Mouse (Mus musculus) forebrain, embryonic 14.5 days (tissue): ENCODE measurements around the gene Krt25. TPM values are rescaled to one million over a fixed set of nuclear protein-coding genes. Genes with fewer than 3 reads are reported as not detected.
A peak's percentile ranks its signal among the peaks of the same experiment; 100 is the strongest.

Experiments
- ATAC-seq: fragments of 200-750 bp; cut with Nextera tagmentation; 2 replicates; pipeline ENCODE4 v1.8.0; 2017; ENCODE audit warnings: mild to moderate bottlenecking, moderate library complexity
- DNase-seq: peaks from one replicate; pipeline ENCODE4 v3.0.0-alpha.2; 2015; ENCODE audit warnings: low spot score
- H3K27ac ChIP-seq: fragments of 300-500 bp; sonication (generic); 2 replicates; pipeline ENCODE4 v1.5.1; 2014; ENCODE audit warnings: low read depth, mild to moderate bottlenecking, control low read depth, low read length, moderate library complexity
- H3K27me3 ChIP-seq: fragments of 300-500 bp; sonication (generic); replicated peaks from 2 replicates; pipeline ENCODE4 v1.6.1; 2014; ENCODE audit warnings: low read length, control low read depth, mixed read lengths; ENCODE audit not compliant: control insufficient read depth, insufficient read depth
- H3K36me3 ChIP-seq: fragments of 300-500 bp; sonication (generic); 2 replicates; pipeline ENCODE4 v1.6.1; 2014; ENCODE audit warnings: low read length, control low read depth; ENCODE audit not compliant: control insufficient read depth, insufficient read depth
- H3K4me1 ChIP-seq: fragments of 300-500 bp; sonication (generic); 2 replicates; pipeline ENCODE4 v1.6.1; 2014; ENCODE audit warnings: antibody characterized with exemption, low read length, control low read depth; ENCODE audit not compliant: control insufficient read depth, insufficient read depth
- H3K4me2 ChIP-seq: fragments of 300-500 bp; sonication (generic); 2 replicates; pipeline ENCODE4 v1.6.1; 2014; ENCODE audit warnings: mild to moderate bottlenecking, control low read depth, low read length
- H3K4me3 ChIP-seq: fragments of 300-500 bp; sonication (generic); 2 replicates; pipeline ENCODE4 v1.5.1; 2014; ENCODE audit warnings: low read depth, low read length, control low read depth
- H3K9ac ChIP-seq: fragments of 300-500 bp; sonication (generic); 2 replicates; pipeline ENCODE4 v1.6.1; 2014; ENCODE audit warnings: mild to moderate bottlenecking, low read length, control low read depth, moderate library complexity
- H3K9me3 ChIP-seq: fragments of 300-500 bp; sonication (generic); replicated peaks from 2 replicates; pipeline ENCODE4 v1.6.1; 2016; ENCODE audit warnings: low read length, control low read depth, mixed read lengths; ENCODE audit not compliant: control insufficient read depth
- WGBS: fragments of 180-500 bp; shearing (Covaris S2); extraction: QIAGEN DNeasy Blood & Tissue Kit; methylation state at CpG from one replicate; pipeline ENCODE4 v1.1.7; 2014; 5-methylcytosine and 5-hydroxymethylcytosine counted together
- polyA plus RNA-seq: library from polyadenylated mRNA; unstranded; fragments of >200 nt; fragmentation: Nextera tagmentation; extraction: Ambion mirVana; gene quantifications from 2 replicates; pipeline ENCODE4 v1.2.1, GENCODE M21; 2014

Gene Krt25
- polyA plus RNA-seq, 1 experiment from 2014 or later, result 0.14 TPM

GRCm38 (mm10) chr11:99284833-99285312, 37.9 kb downstream of the Krt25 start, which contains the start of gene Krt24:
Gene Krt24 (minus strand): TSS chr11:99285262.
- 57% methylated on average over 11 of the region's 11 CpGs for WGBS
- ATAC-seq, result no peak
- Histone ChIP-seq H3K4me2 (no peak within 1 kb of the TSS), H3K4me3 (no peak within 1 kb of the TSS), H3K27ac (no peak within 1 kb of the TSS), H3K9ac (no peak within 1 kb of the TSS), H3K9me3 (no peaks in the 10 kb centered on the region), H3K4me1 (no peaks in the 10 kb centered on the region), H3K27me3 (no peaks in the 10 kb centered on the region), H3K36me3 (no peaks in the 10 kb centered on the region)
- no peak for DNase-seq

GRCm38 (mm10) chr11:99284011-99284410, 38.7 kb downstream of the Krt25 start:
- Histone ChIP-seq H3K9me3 (no peaks in the 10 kb centered on the region), H3K27ac (no peak overlapping the region), H3K36me3 (no peaks in the 10 kb centered on the region), H3K4me2 (no peak overlapping the region), H3K27me3 (no peaks in the 10 kb centered on the region), H3K9ac (no peak overlapping the region), H3K4me3 (no peak overlapping the region), H3K4me1 (no peaks in the 10 kb centered on the region)
- no peak for ATAC-seq
- DNase-seq, result peak; percentile 37
- 60% methylated on average over 5 of the region's 5 CpGs for WGBS

GRCm38 (mm10) chr11:99283334-99283733, 39.4 kb downstream of the Krt25 start:
- no peak overlapping the region for H3K4me2 ChIP-seq
- DNase-seq (no peak), ATAC-seq (no peak)
- no peaks in the 10 kb centered on the region for H3K9me3 ChIP-seq
- H3K9ac ChIP-seq, result no peak overlapping the region
- H3K27me3 ChIP-seq, result no peaks in the 10 kb centered on the region
- H3K4me3 ChIP-seq, result no peak overlapping the region
- WGBS, result 59% methylated on average over 4 of the region's 4 CpGs
- H3K36me3 ChIP-seq, result no peaks in the 10 kb centered on the region
- no peaks in the 10 kb centered on the region for H3K4me1 ChIP-seq
- H3K27ac ChIP-seq, result no peak overlapping the region

GRCm38 (mm10) chr11:99281116-99281515, 41.6 kb downstream of the Krt25 start:
- no peaks in the 10 kb centered on the region for H3K9me3 ChIP-seq
- H3K36me3 ChIP-seq, result no peaks in the 10 kb centered on the region
- WGBS, result 76% methylated on average over 9 of the region's 9 CpGs
- DNase-seq (peak; percentile 4), ATAC-seq (no peak)
- no peak overlapping the region for H3K4me2 ChIP-seq
- H3K4me1 ChIP-seq, result no peaks in the 10 kb centered on the region
- H3K4me3 ChIP-seq, result no peak overlapping the region
- H3K27ac ChIP-seq, result no peak overlapping the region
- no peak overlapping the region for H3K9ac ChIP-seq
- H3K27me3 ChIP-seq, result no peaks in the 10 kb centered on the region

- 65% methylated on average over 5 of the region's 5 CpGs for WGBS
- no peaks in the 10 kb centered on the region for H3K27me3 ChIP-seq
- H3K9ac ChIP-seq, result no peak overlapping the region
- H3K4me1 ChIP-seq, result no peaks in the 10 kb centered on the region
- ATAC-seq, result no peak
- H3K9me3 ChIP-seq, result no peaks in the 10 kb centered on the region
- no peak overlapping the region for H3K4me2 ChIP-seq
- DNase-seq, result no peak
- H3K4me3 ChIP-seq, result no peak overlapping the region
- H3K27ac ChIP-seq, result no peak overlapping the region
- no peaks in the 10 kb centered on the region for H3K36me3 ChIP-seq
Observed at GRCm38 (mm10) chr11:99279986-99280385, 42.8 kb downstream of the Krt25 start.

GRCm38 (mm10) chr11:99276786-99277185, 46.0 kb downstream of the Krt25 start:
- no peaks in the 10 kb centered on the region for H3K4me1 ChIP-seq
- no peaks in the 10 kb centered on the region for H3K9me3 ChIP-seq
- WGBS, result 67% methylated on average over 7 of the region's 7 CpGs
- no peaks in the 10 kb centered on the region for H3K27me3 ChIP-seq
- no peak overlapping the region for H3K4me3 ChIP-seq
- no peak overlapping the region for H3K9ac ChIP-seq
- ATAC-seq, result no peak
- no peak overlapping the region for H3K27ac ChIP-seq
- H3K36me3 ChIP-seq, result no peaks in the 10 kb centered on the region
- DNase-seq, result no peak
- no peak overlapping the region for H3K4me2 ChIP-seq

GRCm38 (mm10) chr11:99275624-99276023, 47.1 kb downstream of the Krt25 start:
- H3K4me3 ChIP-seq, result no peak overlapping the region
- H3K4me1 ChIP-seq, result no peaks in the 10 kb centered on the region
- H3K4me2 ChIP-seq, result no peak overlapping the region
- no peaks in the 10 kb centered on the region for H3K9me3 ChIP-seq
- H3K36me3 ChIP-seq, result no peaks in the 10 kb centered on the region
- no peak overlapping the region for H3K27ac ChIP-seq
- no peak overlapping the region for H3K9ac ChIP-seq
- ATAC-seq (no peak), DNase-seq (no peak)
- 90% methylated on average over 6 of the region's 6 CpGs for WGBS
- H3K27me3 ChIP-seq, result no peaks in the 10 kb centered on the region

- Histone ChIP-seq H3K4me1 (no peaks in the 10 kb centered on the region), H3K27ac (no peak overlapping the region), H3K27me3 (no peaks in the 10 kb centered on the region), H3K4me2 (no peak overlapping the region), H3K4me3 (no peak overlapping the region), H3K36me3 (no peaks in the 10 kb centered on the region), H3K9ac (no peak overlapping the region), H3K9me3 (no peaks in the 10 kb centered on the region)
- DNase-seq (no peak), ATAC-seq (no peak)
- WGBS, result 93% methylated on average over 4 of the region's 4 CpGs
Observed at GRCm38 (mm10) chr11:99272721-99273120, 50.0 kb downstream of the Krt25 start.

- Histone ChIP-seq H3K4me3 (no peak overlapping the region), H3K9ac (no peak overlapping the region), H3K4me1 (no peaks in the 10 kb centered on the region), H3K4me2 (no peak overlapping the region), H3K36me3 (no peaks in the 10 kb centered on the region), H3K9me3 (no peaks in the 10 kb centered on the region), H3K27ac (no peak overlapping the region), H3K27me3 (no peaks in the 10 kb centered on the region)
- no peak for DNase-seq
- 79% methylated on average over 7 of the region's 7 CpGs for WGBS
- ATAC-seq, result no peak
Observed at GRCm38 (mm10) chr11:99269192-99269591, 53.6 kb downstream of the Krt25 start.
